Mouse (Mus musculus) cerebellum, adult 11 months (tissue): ENCODE results near the gene Rsph14.
"Not testable (repeated sequence)": the region's sequence is repeated elsewhere in the genome, so short reads cannot be mapped to it uniquely, and the experiment has no call there.

Experiments
- DNase-seq: peaks from one replicate; pipeline ENCODE4 v3.0.0; 2022

The Rsph14 gene

GRCm38 (mm10) chr10:75052902-75053301 is 20.5 kb upstream of the Rsph14 start:
- DNase-seq: no peak

- no peak for DNase-seq
Measured at GRCm38 (mm10) chr10:75051364-75052074, 19.1 kb upstream of the Rsph14 start.

GRCm38 (mm10) chr10:75048711-75049110 is 16.3 kb upstream of the Rsph14 start:
- no peak for DNase-seq

- DNase-seq: no peak
Measured at GRCm38 (mm10) chr10:75045831-75046230, 13.4 kb upstream of the Rsph14 start.

- DNase-seq: no peak
Measured at GRCm38 (mm10) chr10:75044459-75044858, 12.1 kb upstream of the Rsph14 start.

- DNase-seq: not testable (repeated sequence)
Measured at GRCm38 (mm10) chr10:75042060-75042459, 9.7 kb upstream of the Rsph14 start.

- peak; percentile 74 for DNase-seq
Measured at GRCm38 (mm10) chr10:75036883-75037379, 4.5 kb upstream of the Rsph14 start, which contains the start of gene Rab36. TSS of gene Rab36 (plus strand) at chr10:75037058.

GRCm38 (mm10) chr10:75031345-75032114 is 856 bp downstream of the Rsph14 start:
- DNase-seq: no peak

- no peak for DNase-seq
Measured at GRCm38 (mm10) chr10:75030234-75030633, 2.2 kb downstream of the Rsph14 start.

- no peak for DNase-seq
Measured at GRCm38 (mm10) chr10:75029677-75030076, 2.7 kb downstream of the Rsph14 start.

GRCm38 (mm10) chr10:75028743-75029142 is 3.6 kb downstream of the Rsph14 start:
- no peak for DNase-seq

GRCm38 (mm10) chr10:75026491-75026890 is 5.9 kb downstream of the Rsph14 start:
- DNase-seq: no peak

GRCm38 (mm10) chr10:75021138-75021537 is 11.2 kb downstream of the Rsph14 start:
- DNase-seq: peak; percentile 76

GRCm38 (mm10) chr10:75020271-75020670 is 12.1 kb downstream of the Rsph14 start:
- no peak for DNase-seq

GRCm38 (mm10) chr10:75016481-75016880 is 15.9 kb downstream of the Rsph14 start:
- no peak for DNase-seq

- no peak for DNase-seq
Measured at GRCm38 (mm10) chr10:75015465-75015864, 16.9 kb downstream of the Rsph14 start.

- no peak for DNase-seq
Measured at GRCm38 (mm10) chr10:75010704-75011103, 21.7 kb downstream of the Rsph14 start.

- DNase-seq: no peak
Measured at GRCm38 (mm10) chr10:75006889-75007662, 25.3 kb downstream of the Rsph14 start.

- no peak for DNase-seq
Measured at GRCm38 (mm10) chr10:75004067-75004466, 28.3 kb downstream of the Rsph14 start.

GRCm38 (mm10) chr10:75001391-75001790 is 31.0 kb downstream of the Rsph14 start:
- DNase-seq: peak; percentile 76

- no peak for DNase-seq
Measured at GRCm38 (mm10) chr10:74995377-74995776, 37.0 kb downstream of the Rsph14 start.

- DNase-seq: no peak
Measured at GRCm38 (mm10) chr10:74994863-74995262, 37.5 kb downstream of the Rsph14 start.
